8 mouse cellular contexts compared by ENCODE assay signal in the genomic region with DNA sequence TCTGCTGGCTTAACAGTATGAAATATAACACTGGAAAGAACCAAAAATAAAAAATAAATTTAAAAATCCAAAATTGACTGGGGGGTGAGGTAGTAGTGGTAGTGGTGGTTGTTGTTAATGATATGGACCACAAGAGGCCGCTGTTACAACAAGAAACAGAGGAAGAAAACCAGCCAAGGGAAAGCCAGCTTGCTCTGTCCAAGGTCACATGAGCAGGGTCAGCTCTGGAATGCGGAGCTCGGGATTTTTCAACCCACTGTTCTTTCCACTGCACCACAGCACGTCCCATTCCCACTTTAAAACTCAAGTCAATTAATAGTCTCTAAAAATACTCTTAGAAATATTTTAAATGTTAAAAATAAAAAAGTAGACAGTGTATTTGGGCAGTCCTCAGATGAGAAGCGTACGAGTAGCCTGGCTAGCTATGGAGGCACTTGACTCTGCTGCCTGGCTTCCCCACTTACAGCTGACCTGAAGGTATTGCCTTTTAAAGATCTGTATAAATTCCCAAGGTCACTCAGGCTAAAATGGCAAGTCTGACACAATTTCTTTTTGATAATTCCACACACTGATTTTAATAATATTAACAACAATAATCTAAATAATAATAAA. TPM values are rescaled to one million over a fixed set of nuclear protein-coding genes. Genes with fewer than 3 reads are reported as not detected.
DNase-seq lines count a peak whose midpoint lies in the region; ATAC-seq and TF ChIP-seq lines count a peak whose summit lies in the region.

No protein-coding gene starts in this region.

- no peaks in the 10 kb centered on the region for H3K27me3 ChIP-seq in embryonic facial prominence, embryonic 14.5 days (replicated peaks; ENCODE audit: control insufficient read depth, insufficient read depth, low read length)
- no peaks in the 10 kb centered on the region for H3K27me3 ChIP-seq in liver, embryonic 14.5 days (ENCODE audit: control insufficient read depth, insufficient read depth, low read length)
- H3K27me3 ChIP-seq in neural tube, embryonic 13.5 days: no peaks in the 10 kb centered on the region; the same call in 1 of the 2 replicates
- no peaks in the 10 kb centered on the region for H3K27me3 ChIP-seq in testis, adult 2 months (ENCODE audit: control insufficient read depth, insufficient read depth, low read length)

- peak; percentile 86 for ATAC-seq in embryonic facial prominence, embryonic 14.5 days (ENCODE audit: low read depth)
- ATAC-seq in liver, embryonic 14.5 days (ENCODE audit: insufficient read depth): no peak
- peak; percentile 63 for ATAC-seq in neural tube, embryonic 13.5 days (ENCODE audit: low read depth)

- no peak for TF ChIP-seq EP300 in liver, embryonic 14.5 days (IDR thresholded peaks at IDR 0.05; ENCODE audit: low read depth)

- no peak for TF ChIP-seq POLR2A in testis, adult 2 months (IDR thresholded peaks at IDR 0.05; ENCODE audit: control insufficient read depth, low read depth, low read length)

- no peak overlapping the region for H3K27ac ChIP-seq in embryonic facial prominence, embryonic 14.5 days (replicated peaks; ENCODE audit: low read depth, low read length)
- no peak overlapping the region for H3K27ac ChIP-seq in liver, embryonic 14.5 days
- H3K27ac ChIP-seq in neural tube, embryonic 13.5 days (replicated peaks): no peak overlapping the region
- no peak overlapping the region for H3K27ac ChIP-seq in testis, adult 2 months (ENCODE audit: control insufficient read depth, insufficient read depth, low read depth, low read length)

- peak; percentile 52 for TF ChIP-seq CTCF in liver, embryonic 14.5 days (IDR thresholded peaks at IDR 0.05; ENCODE audit: low read depth)
- peak; percentile 12; the same call in 1 of the 2 replicates for TF ChIP-seq CTCF in testis, adult 2 months (IDR thresholded peaks at IDR 0.05; ENCODE audit: control insufficient read depth, insufficient read depth, insufficient replicate concordance, low read depth, low read length)

- no peaks in the 10 kb centered on the region for H3K9me3 ChIP-seq in embryonic facial prominence, embryonic 14.5 days (ENCODE audit: control insufficient read depth, low read length)
- no peaks in the 10 kb centered on the region for H3K9me3 ChIP-seq in liver, embryonic 14.5 days (ENCODE audit: control insufficient read depth, low read length)
- no peaks in the 10 kb centered on the region for H3K9me3 ChIP-seq in neural tube, embryonic 13.5 days

- intact Hi-C loops in heart, postnatal 10 days (cut with DNase I): loop anchor here (1.0 to 10.0 kb wide), 6 partner anchors 50 to 654 kb away; a partner anchor contains a TSS

- H3K36me3 ChIP-seq in embryonic facial prominence, embryonic 14.5 days (ENCODE audit: control insufficient read depth, insufficient read depth, low read length): no peaks in the 10 kb centered on the region
- H3K36me3 ChIP-seq in liver, embryonic 14.5 days (replicated peaks; ENCODE audit: control insufficient read depth, insufficient read depth, low read depth): no peaks in the 10 kb centered on the region
- no peaks in the 10 kb centered on the region for H3K36me3 ChIP-seq in neural tube, embryonic 13.5 days
- no peaks in the 10 kb centered on the region; the same call in 1 of the 2 replicates for H3K36me3 ChIP-seq in testis, adult 2 months (ENCODE audit: control insufficient read depth, insufficient read depth, low read length)

- WGBS in embryonic facial prominence, embryonic 14.5 days: 23% methylated on average over 6 of the region's 6 CpGs
- 27% methylated on average over 6 of the region's 6 CpGs for WGBS in liver, embryonic 14.5 days (ENCODE audit: insufficient replicate concordance)
- 28% methylated on average over 6 of the region's 6 CpGs for WGBS in neural tube, embryonic 13.5 days

- peak overlapping the region; percentile 26; the same call in 1 of the 2 replicates for H3K4me2 ChIP-seq in embryonic facial prominence, embryonic 14.5 days (ENCODE audit: low read depth, low read length)
- no peak overlapping the region for H3K4me2 ChIP-seq in liver, embryonic 14.5 days (ENCODE audit: low read depth)
- H3K4me2 ChIP-seq in neural tube, embryonic 13.5 days: no peak overlapping the region

- DNase-seq in CD4-positive helper T cell, adult 2 months (ENCODE audit: low read depth, low spot score): peak; percentile 46
- peak; percentile 47 for DNase-seq in adrenal gland, postnatal 25 days
- peak; percentile 86 for DNase-seq in embryonic facial prominence, embryonic 14.5 days (ENCODE audit: low spot score)
- peak; percentile 85 to 87 for DNase-seq in heart, postnatal 10 days
- peak; percentile 88 to 90 for DNase-seq in kidney, postnatal 25 days
- peak; percentile 37 to 45 (median 43) for DNase-seq in liver, embryonic 14.5 days (ENCODE audit: low read depth in 3 of 3, low spot score in 3 of 3)

- H3K9ac ChIP-seq in embryonic facial prominence, embryonic 14.5 days (ENCODE audit: low read depth, low read length): no peak overlapping the region
- no peak overlapping the region for H3K9ac ChIP-seq in liver, embryonic 14.5 days (replicated peaks)
- no peak overlapping the region for H3K9ac ChIP-seq in neural tube, embryonic 13.5 days

- H3K4me3 ChIP-seq in embryonic facial prominence, embryonic 14.5 days (ENCODE audit: low read depth, low read length): no peak overlapping the region
- H3K4me3 ChIP-seq in liver, embryonic 14.5 days (ENCODE audit: insufficient read depth in 1 of 2, low read depth in 2 of 2, low read length in 2 of 2): no peak overlapping the region
- no peak overlapping the region for H3K4me3 ChIP-seq in neural tube, embryonic 13.5 days
- no peak overlapping the region for H3K4me3 ChIP-seq in testis, adult 2 months (ENCODE audit: control insufficient read depth, low read depth, low read length)

- no peaks in the 10 kb centered on the region; the same call in 1 of the 2 replicates for H3K4me1 ChIP-seq in embryonic facial prominence, embryonic 14.5 days (ENCODE audit: control insufficient read depth, insufficient read depth, low read length)
- no peaks in the 10 kb centered on the region for H3K4me1 ChIP-seq in liver, embryonic 14.5 days (replicated peaks; ENCODE audit: control insufficient read depth in 2 of 2, insufficient read depth in 2 of 2, low read length in 1 of 2)
- no peaks in the 10 kb centered on the region for H3K4me1 ChIP-seq in neural tube, embryonic 13.5 days (replicated peaks)
- H3K4me1 ChIP-seq in testis, adult 2 months (ENCODE audit: control insufficient read depth, insufficient read depth, low read length): no peaks in the 10 kb centered on the region

RNA-seq across cellular contexts. Expression of a gene that starts 37.4 kb away (rescaled TPM):
- total RNA-seq in adrenal gland, postnatal 25 days (2021): 1.2 and 2.9 TPM in 2 replicates
- 4.1 and 4.6 TPM in 2 replicates for polyA plus RNA-seq in embryonic facial prominence, embryonic 14.5 days (2014; fragmentation: Nextera tagmentation; extraction: Ambion mirVana)
- 1 to 10 TPM; 2.6 to 2.7 TPM for total RNA-seq in heart, postnatal 10 days (2021)
- 0.10 and 0.12 TPM in 2 replicates for polyA plus RNA-seq in liver, embryonic 14.5 days (2012; rRNA removed)
- polyA plus RNA-seq in liver, embryonic 14.5 days (2014; fragmentation: Nextera tagmentation; extraction: Ambion mirVana): 0.08 TPM in 1 of 2 replicates, not detected in the other
- 6.0 and 7.5 TPM in 2 replicates for polyA plus RNA-seq in neural tube, embryonic 13.5 days (2015; fragmentation: Nextera tagmentation; extraction: Ambion mirVana)
- polyA plus RNA-seq in testis, adult 2 months (2012; rRNA removed): 15.9 and 16.1 TPM in 2 replicates
